Mouse (Mus musculus): ENCODE data around the gene Glyr1. TPM values are rescaled to one million over a fixed set of nuclear protein-coding genes. Genes with fewer than 3 reads are reported as not detected.

Gene Glyr1
- total and polyA plus RNA-seq, 3 experiments = 44.8 to 103 (median 68.7) TPM

DNA sequence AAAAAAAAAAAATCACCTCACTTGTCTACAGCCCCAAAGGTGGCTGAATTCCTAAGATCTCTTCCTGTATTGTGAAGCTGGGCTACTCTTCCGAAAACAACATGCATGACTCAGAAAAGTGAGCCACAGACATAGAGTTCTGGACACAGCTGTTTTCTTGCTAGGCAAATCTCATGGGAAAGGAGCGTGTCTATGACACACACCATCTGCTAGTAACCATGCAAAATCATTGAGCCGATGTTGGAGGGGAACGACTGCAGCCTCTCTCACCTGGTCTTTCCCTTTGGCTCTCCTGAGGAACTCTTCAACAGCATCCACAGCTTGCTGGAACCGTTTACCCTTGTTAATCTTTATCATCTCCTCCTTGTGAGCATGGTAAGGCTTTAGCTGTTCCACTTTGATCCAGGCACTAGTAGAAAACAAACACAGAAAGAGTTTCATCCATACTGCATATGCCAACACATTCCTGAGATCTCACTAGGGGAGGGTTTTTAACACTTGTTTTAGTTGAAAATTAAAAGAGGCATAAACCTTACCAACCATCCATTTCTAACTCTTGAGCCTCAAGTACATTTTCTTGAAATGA is 12.9 kb downstream of the Glyr1 start:
- peaks cover 3 to 9% of the 10 kb centered on the region in 2 experiments for H3K4me1 ChIP-seq (ENCODE audit: control insufficient read depth in 1 of 2, insufficient read depth in 2 of 2, low read length in 2 of 2)
- H3K27me3 ChIP-seq (ENCODE audit: control insufficient read depth in 1 of 2, insufficient read depth in 2 of 2, low read length in 2 of 2) = no peaks in the 10 kb centered on the region
- DNase-seq (ENCODE audit: low read depth, low spot score) = no peak
- H3K79me2 ChIP-seq (ENCODE audit: control insufficient read depth, insufficient read depth, low read length, poor library complexity) = no peaks in the 10 kb centered on the region
- TF ChIP-seq ELF1 (IDR thresholded peaks at IDR 0.05; ENCODE audit: low read depth, low read length) (no peak), CHD2 (IDR thresholded peaks at IDR 0.05; ENCODE audit: low read length) (no peak), JUND (IDR thresholded peaks at IDR 0.05; ENCODE audit: low read depth, low read length) (no peak), ZMIZ1 (IDR thresholded peaks at IDR 0.05; ENCODE audit: low read depth, low read length) (no peak), GABPA (IDR thresholded peaks at IDR 0.05; ENCODE audit: low read depth, low read length) (no peak), POLR2AphosphoS2 (IDR thresholded peaks at IDR 0.05; ENCODE audit: low read length) (no peak), ETS1 (IDR thresholded peaks at IDR 0.05; ENCODE audit: low read depth, low read length) (no peak), ZNF384 (IDR thresholded peaks at IDR 0.05; ENCODE audit: low read depth, low read length) (no peak), ZKSCAN1 (IDR thresholded peaks at IDR 0.05; ENCODE audit: low read depth, low read length) (no peak), TCF12 (IDR thresholded peaks at IDR 0.05; ENCODE audit: low read depth, low read length) (no peak), UBTF (IDR thresholded peaks at IDR 0.05; ENCODE audit: borderline replicate concordance, insufficient read depth, low read depth, low read length) (no peak), CHD1 (IDR thresholded peaks at IDR 0.05; ENCODE audit: low read depth, low read length) (no peak)
- H3K27ac ChIP-seq (ENCODE audit: control insufficient read depth, low read depth, low read length) = no peak overlapping the region
- no peaks in the 10 kb centered on the region for H3K9me3 ChIP-seq (replicated peaks; ENCODE audit: insufficient read depth, low read length)
- no peak overlapping the region for H3K9ac ChIP-seq (ENCODE audit: control insufficient read depth, low read depth, low read length, poor library complexity, severe bottlenecking)
- no peak overlapping the region for H3K4me3 ChIP-seq (ENCODE audit: control insufficient read depth in 1 of 2, insufficient read depth in 1 of 2, low read depth in 2 of 2, low read length in 2 of 2)
- H3K36me3 ChIP-seq (ENCODE audit: control insufficient read depth in 1 of 2, insufficient read depth in 2 of 2, low read length in 2 of 2) = peaks cover 10 to 47% of the 10 kb centered on the region in 2 experiments

DNA sequence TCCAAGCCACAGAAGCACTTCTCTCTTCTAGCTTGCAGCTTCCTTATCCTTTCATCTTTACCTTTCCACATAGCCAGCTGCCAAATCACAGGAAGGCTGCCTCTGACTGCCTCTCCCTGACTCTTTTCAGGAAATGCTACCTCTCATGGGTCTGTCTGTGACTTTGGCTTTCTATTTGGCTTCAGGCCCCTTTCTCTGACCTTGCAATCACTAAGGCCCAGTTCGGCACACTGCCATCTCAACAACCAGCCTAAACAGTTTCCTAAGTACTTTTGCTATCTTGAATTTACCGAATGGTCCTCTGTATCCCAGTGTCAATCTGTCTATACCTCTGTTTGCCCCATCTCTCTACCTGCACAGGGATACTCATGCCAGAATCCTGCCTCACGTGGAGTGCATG is 14.1 kb downstream of the Glyr1 start:
- Histone ChIP-seq H3K27me3 (ENCODE audit: control insufficient read depth in 1 of 2, insufficient read depth in 2 of 2, low read length in 2 of 2) (no peaks in the 10 kb centered on the region), H3K4me1 (ENCODE audit: control insufficient read depth in 1 of 2, insufficient read depth in 2 of 2, low read length in 2 of 2) (peaks cover 3 to 9% of the 10 kb centered on the region in 2 experiments), H3K27ac (ENCODE audit: control insufficient read depth, low read depth, low read length) (no peak overlapping the region), H3K9ac (ENCODE audit: control insufficient read depth, low read depth, low read length, poor library complexity, severe bottlenecking) (no peak overlapping the region), H3K4me3 (ENCODE audit: control insufficient read depth in 1 of 2, insufficient read depth in 1 of 2, low read depth in 2 of 2, low read length in 2 of 2) (no peak overlapping the region), H3K9me3 (replicated peaks; ENCODE audit: insufficient read depth, low read length) (no peaks in the 10 kb centered on the region), H3K36me3 (ENCODE audit: control insufficient read depth in 1 of 2, insufficient read depth in 2 of 2, low read length in 2 of 2) (peaks cover 10 to 50% of the 10 kb centered on the region in 2 experiments), H3K79me2 (ENCODE audit: control insufficient read depth, insufficient read depth, low read length, poor library complexity) (no peaks in the 10 kb centered on the region)
- no peak for DNase-seq (ENCODE audit: low read depth, low spot score)
- TF ChIP-seq E2F4 (IDR thresholded peaks at IDR 0.05; ENCODE audit: borderline replicate concordance, low read depth, low read length) (no peak), GATA1 (IDR thresholded peaks at IDR 0.05; ENCODE audit: low read depth, low read length) (no peak), CHD1 (IDR thresholded peaks at IDR 0.05; ENCODE audit: low read depth, low read length) (no peak), POLR2A (IDR thresholded peaks at IDR 0.05; ENCODE audit: control insufficient read depth in 1 of 2, insufficient read depth in 1 of 2, low read depth in 1 of 2, low read length in 2 of 2, poor library complexity in 1 of 2) (no peak), GABPA (IDR thresholded peaks at IDR 0.05; ENCODE audit: low read depth, low read length) (no peak), CHD2 (IDR thresholded peaks at IDR 0.05; ENCODE audit: low read length) (no peak), USF2 (IDR thresholded peaks at IDR 0.05; ENCODE audit: borderline replicate concordance in 1 of 2, insufficient read depth in 1 of 2, low read depth in 1 of 2, low read length in 2 of 2) (no peak), SIN3A (IDR thresholded peaks at IDR 0.05; ENCODE audit: low read length) (no peak), RCOR1 (IDR thresholded peaks at IDR 0.05; ENCODE audit: low read depth, low read length) (no peak), ETS1 (IDR thresholded peaks at IDR 0.05; ENCODE audit: low read depth, low read length) (no peak), UBTF (IDR thresholded peaks at IDR 0.05; ENCODE audit: borderline replicate concordance, insufficient read depth, low read depth, low read length) (no peak), MYB (IDR thresholded peaks at IDR 0.05; ENCODE audit: low read depth, low read length) (no peak), TBP (IDR thresholded peaks at IDR 0.05; ENCODE audit: low read depth, low read length) (no peak), ZNF384 (IDR thresholded peaks at IDR 0.05; ENCODE audit: low read depth, low read length) (no peak)
